Mouse (Mus musculus) olfactory bulb, adult 2 months (tissue): Measurements from ENCODE around the gene Cd99l2.

Source experiments
- CTCF ChIP-seq: fragments of 200-500 bp; IDR thresholded peaks from 2 replicates; pipeline ENCODE4 v1.5.1; 2012; ENCODE audit warnings: low read depth, mild to moderate bottlenecking, low read length, moderate library complexity; ENCODE audit not compliant: insufficient read depth
- POLR2A ChIP-seq: fragments of 200-500 bp; IDR thresholded peaks from 2 replicates; pipeline ENCODE4 v1.6.1; 2012; ENCODE audit warnings: mild to moderate bottlenecking, low read depth, low read length, moderate library complexity; ENCODE audit not compliant: insufficient read depth

DNA sequence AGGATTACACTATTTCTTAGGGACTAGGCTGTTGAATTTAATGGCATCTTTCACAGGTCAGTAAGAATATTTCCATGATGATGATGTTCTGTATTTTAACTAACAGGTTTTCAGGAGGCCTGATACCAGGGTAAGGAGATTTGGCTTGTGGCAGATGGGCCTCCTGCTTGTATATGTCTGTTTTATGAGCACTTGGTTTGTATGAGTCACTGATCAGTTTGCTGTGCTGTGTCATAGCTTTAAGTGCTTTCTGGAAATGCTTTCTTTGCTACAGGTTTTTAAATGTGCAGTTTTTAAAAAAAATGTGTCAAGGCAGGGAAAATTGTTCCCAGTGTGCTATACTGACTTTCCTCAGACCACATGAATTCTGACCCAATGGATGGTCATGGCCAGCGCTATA lies 115.9 kb downstream of the Cd99l2 start:
- no peak for TF ChIP-seq POLR2A
- TF ChIP-seq CTCF, result no peak
